8 mouse cellular contexts compared by ENCODE assay signal in the genomic region with DNA sequence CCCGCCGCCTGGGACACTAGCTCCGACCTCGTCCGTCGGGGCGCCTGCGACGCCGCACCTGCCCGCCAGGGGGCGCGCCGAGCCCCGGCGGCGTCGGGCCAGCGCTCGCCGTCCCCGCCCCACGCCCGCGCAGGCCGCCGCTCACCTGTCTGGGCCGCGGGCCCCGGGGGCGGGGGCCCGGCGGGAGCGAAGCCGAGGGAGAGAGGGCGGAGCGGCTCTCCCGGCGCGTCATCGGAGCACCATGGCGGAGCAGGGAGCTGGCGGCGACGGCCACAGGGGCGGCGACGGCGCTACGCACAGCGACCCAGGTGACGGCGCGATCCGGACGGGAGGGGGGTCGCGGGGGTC. TPM values are rescaled to one million over a fixed set of nuclear protein-coding genes. Genes with fewer than 3 reads are reported as not detected.
DNase-seq lines count a peak whose midpoint lies in the region; ATAC-seq and TF ChIP-seq lines count a peak whose summit lies in the region.

No protein-coding gene starts in this region.

- no peak for TF ChIP-seq CTCF in lung, adult 2 months (IDR thresholded peaks at IDR 0.05; ENCODE audit: insufficient read depth, low read length)
- TF ChIP-seq CTCF in olfactory bulb, adult 2 months (IDR thresholded peaks at IDR 0.05; ENCODE audit: insufficient read depth, low read depth, low read length), result peak; percentile 67

- WGBS in embryonic facial prominence, embryonic 11.5 days, result under 1% methylated on average over 52 of the region's 58 CpGs
- 0% methylated on average over 41 of the region's 58 CpGs for WGBS in heart, embryonic 13.5 days
- WGBS in kidney, embryonic 16.5 days, result 1% methylated on average over 46 of the region's 58 CpGs
- under 1% methylated on average over 42 of the region's 58 CpGs for WGBS in lung, adult 2 months
- 1% methylated on average over 58 of the region's 58 CpGs for WGBS in olfactory bulb, adult 2 months

- H3K4me2 ChIP-seq in embryonic facial prominence, embryonic 11.5 days (ENCODE audit: low read depth, low read length), result peak overlapping the region; percentile 95
- peak overlapping the region; percentile 94 for H3K4me2 ChIP-seq in heart, embryonic 13.5 days
- peak overlapping the region; percentile 93 for H3K4me2 ChIP-seq in kidney, embryonic 16.5 days (replicated peaks; ENCODE audit: low read depth, low read length)

- peak overlapping the region; percentile 37 for H3K9ac ChIP-seq in embryonic facial prominence, embryonic 11.5 days (replicated peaks; ENCODE audit: low read length)
- peak overlapping the region; percentile 86 for H3K9ac ChIP-seq in heart, embryonic 13.5 days
- H3K9ac ChIP-seq in kidney, embryonic 16.5 days (replicated peaks; ENCODE audit: low read length), result peak overlapping the region; percentile 84

- ATAC-seq in embryonic facial prominence, embryonic 11.5 days (replicated peaks; ENCODE audit: insufficient number of reproducible peaks, low FRiP score, low TSS enrichment, low read depth), result peak; percentile 68
- peak; percentile 58 for ATAC-seq in heart, embryonic 13.5 days (ENCODE audit: extremely low read depth, insufficient number of reproducible peaks, low FRiP score, low TSS enrichment)
- ATAC-seq in kidney, embryonic 16.5 days (ENCODE audit: low FRiP score, low TSS enrichment), result peak; percentile 93

- H3K4me3 ChIP-seq in embryonic facial prominence, embryonic 11.5 days (ENCODE audit: low read depth, low read length), result peak overlapping the region; percentile 74
- peak overlapping the region; percentile 78 for H3K4me3 ChIP-seq in heart, embryonic 13.5 days
- peak overlapping the region; percentile 76 for H3K4me3 ChIP-seq in kidney, embryonic 16.5 days (ENCODE audit: low read length)
- H3K4me3 ChIP-seq in lung, adult 2 months (replicated peaks; ENCODE audit: extremely low read depth, low read depth, low read length), result peak overlapping the region; percentile 92
- peak overlapping the region; percentile 75 for H3K4me3 ChIP-seq in olfactory bulb, adult 2 months (ENCODE audit: insufficient read depth, low read depth, low read length)

- peak; percentile 74 for DNase-seq in CD4-positive helper T cell, adult 2 months (ENCODE audit: low read depth, low spot score)
- peak; percentile 85 for DNase-seq in ZHBTc4 (ENCODE audit: low read depth, low spot score)
- DNase-seq in embryonic facial prominence, embryonic 11.5 days (ENCODE audit: low spot score), result peak; percentile 57
- DNase-seq in lung, adult 2 months, result peak; percentile 75
- peak; percentile 57 for DNase-seq in thymus, postnatal 25 days

- H3K4me1 ChIP-seq in embryonic facial prominence, embryonic 11.5 days (ENCODE audit: control insufficient read depth, insufficient read depth, low read length), result no peaks in the 10 kb centered on the region
- H3K4me1 ChIP-seq in heart, embryonic 13.5 days, result peaks cover 5% of the 10 kb centered on the region
- H3K4me1 ChIP-seq in kidney, embryonic 16.5 days (ENCODE audit: insufficient read depth, low read length), result no peaks in the 10 kb centered on the region
- H3K4me1 ChIP-seq in lung, adult 2 months (ENCODE audit: control insufficient read depth, insufficient read depth, low read length), result peaks cover 4% of the 10 kb centered on the region; the same call in 1 of the 2 replicates
- 0 out of 2 replicates have a peak, but pooled peaks cover 2% of the 10 kb centered on the region for H3K4me1 ChIP-seq in olfactory bulb, adult 2 months (ENCODE audit: control insufficient read depth, insufficient read depth, low read length)

- peak; percentile 29; the same call in 1 of the 2 replicates for TF ChIP-seq POLR2A in lung, adult 2 months (IDR thresholded peaks at IDR 0.05; ENCODE audit: borderline replicate concordance, extremely low read depth, low read depth, low read length)
- TF ChIP-seq POLR2A in olfactory bulb, adult 2 months (IDR thresholded peaks at IDR 0.05; ENCODE audit: insufficient read depth, low read depth, low read length), result 0 out of 2 replicates have a peak, but pooled peaks have one; percentile 21

- H3K9me3 ChIP-seq in embryonic facial prominence, embryonic 11.5 days (replicated peaks; ENCODE audit: control insufficient read depth, low read length), result no peaks in the 10 kb centered on the region
- no peaks in the 10 kb centered on the region for H3K9me3 ChIP-seq in heart, embryonic 13.5 days
- no peaks in the 10 kb centered on the region for H3K9me3 ChIP-seq in kidney, embryonic 16.5 days (ENCODE audit: low read length)

- H3K27ac ChIP-seq in embryonic facial prominence, embryonic 11.5 days (replicated peaks; ENCODE audit: low read depth, low read length), result peak overlapping the region; percentile 32; the same call in 1 of the 2 replicates
- H3K27ac ChIP-seq in heart, embryonic 13.5 days (replicated peaks), result no peak overlapping the region
- peak overlapping the region; percentile 75 for H3K27ac ChIP-seq in kidney, embryonic 16.5 days (ENCODE audit: low read length)
- no peak overlapping the region for H3K27ac ChIP-seq in olfactory bulb, adult 2 months (ENCODE audit: insufficient read depth, low read depth, low read length)

- no peaks in the 10 kb centered on the region for H3K36me3 ChIP-seq in embryonic facial prominence, embryonic 11.5 days (replicated peaks; ENCODE audit: control insufficient read depth, insufficient read depth, low read depth, low read length)
- H3K36me3 ChIP-seq in heart, embryonic 13.5 days, result no peaks in the 10 kb centered on the region
- no peaks in the 10 kb centered on the region for H3K36me3 ChIP-seq in kidney, embryonic 16.5 days (ENCODE audit: insufficient read depth, low read length)

- peaks cover 18% of the 10 kb centered on the region for H3K27me3 ChIP-seq in embryonic facial prominence, embryonic 11.5 days (ENCODE audit: control insufficient read depth, insufficient read depth, low read length)
- peaks cover 44% of the 10 kb centered on the region for H3K27me3 ChIP-seq in heart, embryonic 13.5 days (replicated peaks)
- peaks cover 19% of the 10 kb centered on the region for H3K27me3 ChIP-seq in kidney, embryonic 16.5 days (ENCODE audit: insufficient read depth, low read length)

RNA-seq across cellular contexts. Expression of a gene that starts 0.5 kb away (rescaled TPM):
- 4.8 and 5.7 TPM in 2 replicates for polyA plus RNA-seq in embryonic facial prominence, embryonic 11.5 days (2014; fragmentation: Nextera tagmentation; extraction: Ambion mirVana)
- polyA plus RNA-seq in heart, embryonic 13.5 days (2015; fragmentation: Nextera tagmentation; extraction: Ambion mirVana), result 5.9 and 6.6 TPM in 2 replicates
- 32.3 and 33.9 TPM in 2 replicates for polyA plus RNA-seq in kidney, embryonic 16.5 days (2015; fragmentation: Nextera tagmentation; extraction: Ambion mirVana)
- 13.4 and 13.6 TPM in 2 replicates for polyA plus RNA-seq in lung, adult 2 months (2012; rRNA removed)
- not detected in 2 replicates for polyA plus RNA-seq in olfactory bulb, adult 2 months (2012; ENCODE audit: insufficient read depth, insufficient read length, low replicate concordance, missing spikeins)

Comparison
In these comparisons a context has a peak if more than half of its experiments do, and no peak if none do; other contexts are left out.
1. H3K27ac ChIP-seq: peak in embryonic facial prominence, embryonic 11.5 days (single experiment) and kidney, embryonic 16.5 days (single experiment); none in heart, embryonic 13.5 days (single experiment) and olfactory bulb, adult 2 months (single experiment).
2. Peak in every context shown above with its lines, with median percentiles within 50 percentile points of each other: DNase-seq, ATAC-seq, H3K4me2 ChIP-seq, H3K4me3 ChIP-seq and H3K9ac ChIP-seq.